Mouse (Mus musculus): ENCODE results near the gene Npas2.

DNA sequence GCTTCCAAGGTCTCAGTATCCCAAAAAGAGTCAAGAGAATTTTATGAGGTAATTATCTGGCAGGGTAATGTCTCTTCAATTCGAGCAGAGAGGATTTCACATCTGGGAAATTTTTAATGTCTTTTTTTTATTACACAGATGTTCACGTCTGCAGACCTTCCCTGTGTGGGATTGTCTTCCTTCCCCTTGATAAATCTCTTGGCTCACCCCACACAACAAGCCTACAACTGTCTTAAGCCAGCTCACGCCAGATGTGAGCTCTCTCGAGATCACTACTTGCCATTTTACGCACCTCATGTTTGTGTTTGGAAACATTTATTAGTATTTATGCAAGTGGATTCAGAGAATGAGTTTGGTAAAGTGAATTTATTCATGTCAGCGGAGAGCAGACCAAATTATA is 128.4 kb downstream of the Npas2 start:
- TF ChIP-seq CTCF (IDR thresholded peaks at IDR 0.05; ENCODE audit: control insufficient read depth, insufficient read depth, insufficient replicate concordance, low read depth, low read length) (no peak), POLR2A (IDR thresholded peaks at IDR 0.05; ENCODE audit: control insufficient read depth, low read depth, low read length) (no peak)
